Mouse (Mus musculus): ENCODE measurements around the gene Ly6c1. TPM values are rescaled to one million over a fixed set of nuclear protein-coding genes. Genes with fewer than 3 reads are reported as not detected.
"Not testable (repeated sequence)": the region's sequence is repeated elsewhere in the genome, so short reads cannot be mapped to it uniquely, and the experiment has no call there.

Ly6c1 gene
- polyA plus RNA-seq, 1 experiment from 2014 or later = 0.84 TPM

- not testable (repeated sequence) for H3K4me1 ChIP-seq; H3K4me3 ChIP-seq; H3K36me3 ChIP-seq; H3K27ac ChIP-seq; ATAC-seq (ENCODE audit: low FRiP score); H3K4me2 ChIP-seq (replicated peaks); H3K9me3 ChIP-seq (replicated peaks); H3K9ac ChIP-seq; H3K27me3 ChIP-seq
- WGBS = 83% methylated on average over 3 of the region's 3 CpGs
Measured at GRCm38 (mm10) chr15:75045501-75045900, 3.1 kb downstream of the Ly6c1 start.

GRCm38 (mm10) chr15:75021020-75021759 lies 27.4 kb downstream of the Ly6c1 start:
- 75% methylated on average over 8 of the region's 10 CpGs for WGBS
- H3K9me3 ChIP-seq (replicated peaks) = not testable (repeated sequence)

GRCm38 (mm10) chr15:75019446-75019845 lies 29.2 kb downstream of the Ly6c1 start:
- not testable (repeated sequence) for H3K9ac ChIP-seq; H3K27ac ChIP-seq; H3K36me3 ChIP-seq; H3K4me1 ChIP-seq; H3K27me3 ChIP-seq; H3K9me3 ChIP-seq (replicated peaks); H3K4me3 ChIP-seq; H3K4me2 ChIP-seq (replicated peaks)
- WGBS = 38% methylated on average over 2 of the region's 2 CpGs
- ATAC-seq (ENCODE audit: low FRiP score) = peak; percentile 50; the same call in 1 of the 2 replicates

More at GRCm38 (mm10) chr15:75021020-75021759, 27.4 kb downstream of the Ly6c1 start:
- not testable (repeated sequence) for H3K36me3 ChIP-seq; H3K4me3 ChIP-seq; H3K4me1 ChIP-seq; ATAC-seq (ENCODE audit: low FRiP score); H3K27me3 ChIP-seq; H3K4me2 ChIP-seq (replicated peaks); H3K9ac ChIP-seq; H3K27ac ChIP-seq

Other genes with a start within 250 kb of the Ly6c1 start
- gene Gml2, start 229.8 kb downstream of the Ly6c1 start, polyA plus RNA-seq (2016; fragmentation: Nextera tagmentation; extraction: Ambion mirVana) = not detected in 2 replicates
- not detected in 2 replicates for gene 2010109I03Rik, start 151.8 kb downstream of the Ly6c1 start, polyA plus RNA-seq (2016; fragmentation: Nextera tagmentation; extraction: Ambion mirVana)
- not detected in 2 replicates for gene Ly6i, start 65.4 kb downstream of the Ly6c1 start, polyA plus RNA-seq (2016; fragmentation: Nextera tagmentation; extraction: Ambion mirVana)
- 0.78 and 0.90 TPM in 2 replicates for gene Ly6a, start 50.8 kb downstream of the Ly6c1 start, polyA plus RNA-seq (2016; fragmentation: Nextera tagmentation; extraction: Ambion mirVana)
- 0.43 TPM in 1 of 2 replicates, not detected in the other for gene Ly6c2, start 63.1 kb upstream of the Ly6c1 start, polyA plus RNA-seq (2016; fragmentation: Nextera tagmentation; extraction: Ambion mirVana)
- gene Ly6g, start 106.4 kb upstream of the Ly6c1 start, polyA plus RNA-seq (2016; fragmentation: Nextera tagmentation; extraction: Ambion mirVana) = not detected in 2 replicates
- gene BC025446, start 167.5 kb upstream of the Ly6c1 start, polyA plus RNA-seq (2016; fragmentation: Nextera tagmentation; extraction: Ambion mirVana) = not detected in 2 replicates
- not detected in 2 replicates for gene Ly6f, start 219.6 kb upstream of the Ly6c1 start, polyA plus RNA-seq (2016; fragmentation: Nextera tagmentation; extraction: Ambion mirVana)